Mouse (Mus musculus): Measurements from ENCODE around the gene Cox7a2l. TPM values are rescaled to one million over a fixed set of nuclear protein-coding genes. Genes with fewer than 3 reads are reported as not detected.

The Cox7a2l gene
- total RNA-seq (2021), result 100 to 1,000 TPM; 178 to 199 TPM

DNA sequence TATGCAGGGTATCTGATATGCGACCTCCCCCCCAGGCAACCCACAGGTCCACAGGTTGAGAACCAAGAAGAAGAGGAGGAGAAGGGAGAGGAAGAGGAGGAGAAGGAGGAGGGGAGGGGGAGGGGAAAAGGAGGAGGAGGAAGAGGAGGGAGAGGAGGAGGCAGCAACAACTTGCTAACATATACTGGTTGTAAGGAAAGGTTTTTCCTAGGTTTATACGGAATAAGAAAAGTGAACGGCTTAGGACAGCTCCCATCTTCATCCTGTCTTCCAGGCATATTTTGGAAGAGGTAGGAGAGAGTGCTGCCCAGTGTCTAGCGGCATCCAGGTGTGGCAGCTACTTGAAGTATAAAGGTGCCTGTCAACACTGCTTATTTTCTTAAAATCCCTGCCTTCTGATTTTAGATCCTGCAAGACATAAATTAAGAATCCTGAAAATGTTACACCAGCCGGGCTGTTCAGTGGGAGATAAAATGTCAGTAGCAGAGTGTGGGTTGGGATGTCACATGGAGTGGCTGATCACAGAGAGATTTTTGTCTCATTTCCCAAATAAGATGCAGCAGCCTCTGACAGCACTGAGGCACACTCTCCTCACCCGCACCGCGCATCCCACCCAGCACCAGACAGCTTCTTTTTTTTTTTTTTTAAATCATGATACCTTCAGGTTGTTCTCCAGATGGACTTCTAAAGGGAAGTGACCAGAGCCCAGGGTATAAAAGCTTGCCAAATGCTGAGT, at the start of gene Cox7a2l:
TSS of gene Cox7a2l (minus strand) at position 51 of the 736 bp plus-strand sequence.
- DNase-seq (ENCODE audit: extremely low spot score in 1 of 2, low spot score in 1 of 2), result peak in 1 of 2 experiments; percentile 13

DNA sequence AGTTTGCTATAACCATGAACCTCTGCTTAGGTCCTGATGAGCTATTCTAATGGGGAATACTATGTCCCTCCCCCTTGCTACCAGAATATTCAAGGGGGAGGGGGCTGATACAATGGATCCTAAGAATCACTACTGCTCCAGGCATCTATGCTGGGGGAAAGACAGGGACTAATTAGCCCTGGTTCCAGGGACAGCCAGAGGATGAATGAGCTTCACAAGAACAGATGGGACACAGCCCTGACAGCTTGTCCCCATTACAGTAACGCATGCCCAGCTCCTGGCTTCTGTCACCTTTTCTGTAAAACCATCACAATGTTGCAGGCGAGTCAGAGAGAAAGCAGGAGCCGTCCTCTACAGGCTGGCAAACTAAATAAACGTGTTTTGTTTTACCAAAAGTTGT, 48.4 kb upstream of the Cox7a2l start:
- DNase-seq (ENCODE audit: extremely low spot score in 1 of 2, low spot score in 1 of 2), result no peak

DNA sequence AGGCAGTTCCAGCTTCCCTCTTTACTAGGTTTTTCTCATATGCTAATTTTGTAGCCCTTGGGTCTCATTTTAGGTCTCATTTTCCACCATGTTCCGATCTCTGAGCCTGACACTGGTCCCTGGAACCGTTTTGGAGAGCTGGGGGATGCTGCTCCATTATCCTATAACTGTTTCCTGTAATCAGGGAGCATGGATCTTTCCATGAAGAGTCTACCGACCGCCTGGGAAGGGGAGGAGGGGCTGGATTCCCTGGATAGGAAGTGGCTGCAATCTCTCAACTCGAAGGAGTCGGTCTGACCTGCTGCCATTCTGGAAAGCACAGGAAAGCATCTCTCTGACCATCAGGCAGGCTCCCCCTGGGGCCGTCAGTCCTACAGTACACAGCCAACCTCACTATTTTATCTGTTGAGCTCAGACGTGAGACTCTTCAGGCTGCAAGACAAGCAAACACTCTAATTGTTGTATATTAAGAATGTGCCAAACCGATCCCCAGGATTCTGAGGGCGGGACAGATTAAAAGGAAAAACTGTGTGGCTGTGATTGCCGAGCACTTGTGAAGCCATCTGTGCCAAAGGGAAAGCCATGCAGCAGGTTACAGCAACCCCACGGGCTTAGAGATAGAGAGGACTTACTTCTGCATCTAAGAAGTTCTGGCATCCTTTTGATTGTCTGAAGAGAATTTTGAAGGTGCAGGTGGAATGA, 47.1 kb upstream of the Cox7a2l start:
- no peak for DNase-seq (ENCODE audit: extremely low spot score in 1 of 2, low spot score in 1 of 2)

DNA sequence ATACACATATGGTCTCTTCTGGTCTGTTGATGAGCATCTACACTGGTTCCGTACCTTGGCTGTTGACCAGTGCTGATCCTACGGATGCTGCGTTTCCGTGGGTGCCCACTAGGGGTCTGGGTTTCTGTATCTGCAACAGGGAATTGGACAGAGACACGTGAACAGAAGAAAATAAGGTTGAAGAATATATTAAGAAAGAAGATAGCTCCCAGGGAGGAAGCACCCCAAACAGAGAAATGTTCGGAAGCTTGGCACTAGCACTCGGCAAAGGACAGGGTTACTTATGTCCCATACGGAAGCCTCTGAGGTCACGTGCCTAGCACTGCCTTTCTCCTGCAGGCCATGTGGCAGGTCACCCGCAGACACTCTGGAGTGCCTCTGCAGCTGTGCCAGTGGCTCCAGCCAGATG, 46.6 kb upstream of the Cox7a2l start:
- DNase-seq (ENCODE audit: extremely low spot score in 1 of 2, low spot score in 1 of 2), result peak in 1 of 2 experiments; percentile 45

DNA sequence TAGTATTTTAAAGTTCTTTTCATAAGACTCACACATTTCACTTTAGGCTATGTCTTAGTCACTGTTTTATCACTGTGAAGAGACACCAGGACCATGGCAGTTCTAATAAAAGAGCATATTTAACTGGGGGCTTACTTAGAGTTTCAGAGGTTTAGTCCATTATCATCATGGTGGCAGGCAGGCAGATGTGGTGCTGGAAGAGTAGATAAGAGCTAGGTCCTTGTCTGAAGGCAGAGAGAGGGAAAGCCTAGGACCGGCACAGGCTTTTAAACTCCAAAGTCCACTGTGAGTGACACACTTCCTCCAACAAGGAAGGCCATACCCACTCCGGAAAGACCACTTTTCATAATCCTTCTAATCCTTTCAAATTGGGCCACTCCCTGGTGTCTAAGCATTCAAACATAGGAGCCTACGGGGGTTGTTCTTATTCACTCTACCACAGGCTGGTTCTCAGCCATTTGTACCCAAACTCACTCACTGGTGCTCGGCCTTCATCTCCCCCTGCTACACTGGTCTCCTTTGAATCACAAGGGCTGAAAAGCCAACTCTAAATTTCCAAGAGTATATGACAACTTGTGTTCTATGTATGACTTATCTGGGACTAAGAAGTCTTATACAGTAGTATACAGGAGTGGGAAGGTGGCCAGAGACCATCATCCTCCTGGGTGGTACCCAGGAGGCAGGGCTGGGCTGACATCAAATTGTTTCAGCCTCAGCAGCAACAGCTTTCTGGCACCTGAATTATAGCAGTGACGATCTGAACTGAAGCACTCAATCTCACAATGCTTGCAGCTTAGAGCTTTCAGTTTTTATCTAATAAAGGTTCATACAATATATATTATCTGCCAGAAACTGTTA, 45.3 kb upstream of the Cox7a2l start:
- DNase-seq (ENCODE audit: extremely low spot score in 1 of 2, low spot score in 1 of 2), result no peak

DNA sequence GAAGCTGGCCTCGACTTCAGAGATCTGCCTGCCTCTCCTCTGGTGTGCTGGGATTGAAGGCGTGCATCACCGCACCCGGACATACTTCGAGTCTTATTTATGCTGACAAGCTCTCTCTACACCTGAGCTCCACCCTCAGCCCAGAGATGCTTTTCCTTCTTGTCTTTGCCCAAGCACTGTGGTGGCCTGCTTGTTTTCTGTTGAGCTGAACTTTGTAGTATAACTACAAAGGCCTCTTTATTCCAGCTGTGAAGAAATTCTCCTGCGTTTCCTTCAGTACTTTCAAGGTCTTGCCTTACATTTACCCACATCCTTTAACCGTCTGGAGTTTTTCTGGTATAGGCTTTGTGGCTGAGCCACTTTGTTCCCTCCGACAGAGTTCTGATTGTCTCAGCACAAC, 42.0 kb upstream of the Cox7a2l start:
- no peak for DNase-seq (ENCODE audit: extremely low spot score in 1 of 2, low spot score in 1 of 2)

DNA sequence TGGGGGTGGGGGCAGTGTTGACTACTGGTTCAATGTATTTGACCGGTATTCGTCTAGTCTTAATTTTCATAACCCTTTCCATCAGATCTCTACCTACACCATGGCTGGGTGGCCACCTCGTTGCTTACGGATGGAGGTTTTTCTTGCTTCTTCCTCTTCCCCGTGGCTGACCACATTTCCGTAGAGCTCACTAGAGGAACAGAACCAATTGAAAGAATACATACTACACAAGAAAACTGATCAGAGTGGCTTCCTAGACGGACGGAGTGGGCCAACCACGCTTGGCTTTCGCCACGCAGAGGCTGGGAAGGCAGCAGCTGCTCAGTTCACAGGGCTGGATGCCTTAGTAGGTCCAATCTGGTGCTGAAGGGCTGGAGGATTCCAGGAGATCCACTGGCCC, 38.7 kb upstream of the Cox7a2l start:
- DNase-seq (ENCODE audit: extremely low spot score in 1 of 2, low spot score in 1 of 2), result no peak

DNA sequence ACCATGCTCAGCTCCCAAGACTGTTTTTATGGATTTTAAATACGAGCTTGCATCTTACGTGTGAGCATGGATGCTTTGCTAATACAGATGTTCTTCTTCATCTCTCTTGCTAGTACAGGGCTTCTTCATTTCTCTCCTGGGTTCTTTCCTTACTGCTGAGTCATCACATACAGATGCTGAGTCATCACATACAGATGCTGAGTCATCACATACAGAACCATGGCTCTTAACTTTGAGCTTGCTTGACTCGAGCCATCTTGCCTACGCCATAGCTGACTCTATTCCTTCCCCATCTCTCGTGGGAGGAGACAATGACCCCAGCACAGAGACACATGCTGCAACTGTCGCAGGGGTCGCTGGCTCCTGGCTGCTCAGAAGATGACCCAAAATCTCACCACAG, 37.9 kb upstream of the Cox7a2l start:
- DNase-seq (ENCODE audit: extremely low spot score in 1 of 2, low spot score in 1 of 2), result no peak

DNA sequence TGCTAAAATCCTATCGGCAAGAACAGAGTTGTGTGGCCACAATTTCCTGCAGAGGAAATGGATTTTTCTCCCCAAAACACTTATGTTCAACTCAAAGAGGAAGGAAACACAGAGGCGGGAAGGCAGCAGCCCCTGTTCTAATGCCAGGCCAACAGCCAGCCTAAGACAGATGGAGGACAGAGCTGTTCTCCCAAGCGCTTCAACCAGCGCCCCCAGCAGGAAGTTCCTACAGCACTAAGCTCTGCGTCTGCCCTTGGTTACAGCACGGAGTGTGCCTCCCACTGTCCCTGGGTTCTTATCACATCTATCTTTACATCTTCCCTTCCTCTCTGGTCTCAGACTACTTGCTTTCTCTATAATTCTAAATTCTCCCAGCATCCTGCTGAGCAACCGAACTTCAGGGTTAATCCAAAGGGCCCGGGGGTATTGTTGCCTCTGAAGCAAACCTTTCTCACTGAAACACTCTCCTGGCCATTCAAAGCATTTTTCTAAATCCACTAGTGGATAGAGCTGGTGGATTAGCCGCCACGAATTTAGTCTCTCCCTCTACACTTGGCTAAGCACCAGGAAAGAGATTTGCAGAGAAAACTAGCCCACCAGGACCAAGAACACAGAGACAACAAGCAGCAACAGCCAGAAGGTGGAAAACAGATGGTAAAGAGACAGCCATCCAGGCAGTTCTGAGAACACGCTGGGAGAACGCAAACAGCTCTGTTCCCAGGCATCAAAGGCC, 31.5 kb upstream of the Cox7a2l start:
- peak in 1 of 2 experiments; percentile 44 for DNase-seq (ENCODE audit: extremely low spot score in 1 of 2, low spot score in 1 of 2)

DNA sequence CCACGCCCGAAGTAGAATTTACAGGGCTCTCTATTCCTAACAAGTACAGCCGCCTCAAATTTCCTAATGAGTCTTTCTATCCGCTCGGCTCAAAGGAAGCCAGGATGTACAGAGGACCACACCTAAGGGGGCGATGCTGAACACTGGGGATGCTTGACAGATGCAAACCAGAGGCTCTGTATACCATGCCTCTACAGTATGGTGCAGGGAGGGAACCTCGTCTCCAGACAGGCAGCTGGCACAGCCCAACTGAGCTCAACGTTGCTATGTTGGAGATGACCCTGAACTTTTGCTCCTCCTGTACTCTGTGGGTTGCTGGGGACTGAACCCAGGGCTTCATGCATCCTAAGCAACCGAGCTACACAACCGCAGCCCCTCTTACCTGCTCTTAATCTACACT, 30.0 kb upstream of the Cox7a2l start:
- DNase-seq (ENCODE audit: extremely low spot score in 1 of 2, low spot score in 1 of 2), result no peak

DNA sequence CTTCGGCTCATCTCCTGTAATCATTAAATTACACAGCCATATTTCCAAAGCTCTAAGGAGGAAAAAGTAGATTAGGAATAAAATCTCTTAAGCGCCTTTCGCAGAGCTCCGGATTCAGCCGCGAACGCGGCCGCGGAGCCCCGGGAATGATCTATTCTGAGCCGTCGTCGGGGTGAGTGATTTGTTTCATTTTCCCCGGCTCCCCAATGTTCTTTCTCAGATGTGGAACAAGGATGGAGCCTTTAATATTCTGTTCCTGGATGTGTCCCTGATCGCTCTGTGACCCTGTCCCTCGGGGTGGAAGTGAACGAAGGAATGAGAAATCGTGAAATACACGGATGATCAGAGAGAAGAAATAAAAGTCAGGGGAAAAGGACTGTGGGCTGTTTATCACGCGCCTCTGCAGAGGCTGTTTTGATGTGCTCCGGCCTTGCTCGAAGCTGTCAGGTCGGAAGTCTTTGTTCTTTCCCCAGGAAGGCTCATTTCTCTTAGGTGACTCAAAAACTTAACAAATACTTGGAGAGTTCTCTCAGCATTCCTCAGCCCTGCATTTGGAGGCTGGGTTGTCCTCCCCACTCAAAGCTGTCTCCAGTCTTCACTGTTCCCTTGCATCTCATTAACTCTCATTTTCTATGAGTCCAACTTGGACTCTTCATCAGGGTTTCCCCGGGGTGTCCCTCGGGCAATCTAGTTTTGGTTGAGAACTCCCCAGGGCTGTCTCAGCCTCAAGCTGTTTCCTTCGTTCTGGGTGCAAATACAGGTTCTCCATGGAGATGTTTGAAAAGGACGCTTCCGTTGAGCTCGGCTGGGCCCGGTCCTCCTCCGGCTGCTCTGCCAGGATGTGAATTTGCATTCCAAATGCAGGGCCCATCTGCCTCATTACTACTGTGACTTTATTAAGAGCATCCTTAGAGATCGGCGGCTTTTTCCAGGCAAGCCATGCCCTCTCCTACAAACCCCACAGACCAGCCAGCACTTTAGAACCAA, 28.9 kb upstream of the Cox7a2l start:
- DNase-seq (ENCODE audit: extremely low spot score in 1 of 2, low spot score in 1 of 2), result no peak

DNA sequence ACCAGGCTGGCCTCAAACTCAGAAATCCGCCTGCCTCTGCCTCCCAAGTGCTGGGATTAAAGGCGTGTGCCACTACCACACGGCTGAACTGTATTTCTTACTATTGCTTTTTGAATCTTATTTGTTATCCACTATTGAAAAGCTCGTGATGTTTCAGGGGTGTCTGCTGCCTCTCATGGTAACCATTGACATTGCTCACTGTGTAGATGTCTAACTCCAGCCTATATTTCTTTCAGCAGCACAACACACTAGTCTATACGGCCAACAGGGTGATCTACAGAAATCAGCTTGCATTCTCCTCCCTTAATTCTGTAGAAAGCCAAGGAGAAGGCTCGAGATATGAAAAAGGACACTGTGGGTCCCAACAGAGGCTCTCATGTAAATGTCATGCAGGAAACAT, 28.1 kb upstream of the Cox7a2l start:
- DNase-seq (ENCODE audit: extremely low spot score in 1 of 2, low spot score in 1 of 2), result no peak

DNA sequence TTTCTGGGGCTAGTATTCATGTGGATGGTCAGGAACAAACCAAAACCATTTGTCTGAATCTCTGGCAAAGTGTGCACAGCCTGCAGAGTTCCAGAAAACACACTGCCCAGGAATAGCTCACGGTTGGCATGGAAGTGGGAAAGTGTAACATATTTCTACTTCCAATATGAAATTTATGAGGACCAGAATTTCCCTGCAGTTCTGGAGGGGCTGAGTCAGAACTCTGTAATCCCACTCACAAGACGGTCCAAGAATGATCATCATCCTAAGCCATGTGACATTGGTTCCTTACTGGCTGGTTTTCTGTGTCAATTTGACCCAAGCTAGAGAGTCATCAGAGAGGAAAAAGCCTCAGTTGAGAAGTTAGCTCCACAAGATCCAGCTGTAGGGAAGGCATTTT, 25.3 kb upstream of the Cox7a2l start:
- DNase-seq (ENCODE audit: extremely low spot score in 1 of 2, low spot score in 1 of 2), result no peak

DNA sequence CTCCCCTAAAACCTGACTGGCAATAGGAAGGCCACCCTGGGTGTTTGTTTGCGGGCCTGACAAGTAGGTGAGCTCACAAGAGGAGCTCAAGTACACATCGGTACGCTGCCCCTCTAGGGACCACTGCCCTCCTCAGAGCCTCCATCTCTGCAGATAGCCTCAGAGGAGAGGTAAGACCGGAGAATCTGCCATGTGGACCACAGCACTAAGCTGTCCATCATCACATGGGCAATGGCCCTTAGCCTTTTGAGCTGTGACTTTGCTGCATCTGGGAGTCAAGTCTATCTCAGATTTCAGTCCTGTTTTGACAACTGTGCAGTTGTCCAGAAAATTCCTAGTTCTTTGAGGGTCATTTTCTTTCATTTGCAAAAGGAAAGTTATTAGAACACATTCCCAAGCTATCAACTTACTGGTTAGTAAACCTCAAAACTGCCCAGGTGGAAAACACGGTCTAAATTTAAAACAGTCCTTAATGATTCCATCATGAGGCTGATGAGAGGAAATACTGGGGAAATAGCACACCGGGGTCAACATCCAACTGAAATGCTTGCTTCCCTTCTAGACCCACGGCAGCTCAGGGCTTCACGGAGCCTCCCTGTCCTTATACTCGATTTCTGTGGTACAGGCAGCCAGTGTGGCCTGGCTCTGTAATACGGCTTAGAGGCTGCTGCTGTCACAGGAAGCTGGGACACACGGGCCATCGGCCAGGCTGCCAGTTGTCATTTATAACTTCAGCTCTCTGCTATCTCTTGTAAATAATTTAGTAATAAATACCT, 22.3 kb upstream of the Cox7a2l start:
- DNase-seq (ENCODE audit: extremely low spot score in 1 of 2, low spot score in 1 of 2), result no peak

DNA sequence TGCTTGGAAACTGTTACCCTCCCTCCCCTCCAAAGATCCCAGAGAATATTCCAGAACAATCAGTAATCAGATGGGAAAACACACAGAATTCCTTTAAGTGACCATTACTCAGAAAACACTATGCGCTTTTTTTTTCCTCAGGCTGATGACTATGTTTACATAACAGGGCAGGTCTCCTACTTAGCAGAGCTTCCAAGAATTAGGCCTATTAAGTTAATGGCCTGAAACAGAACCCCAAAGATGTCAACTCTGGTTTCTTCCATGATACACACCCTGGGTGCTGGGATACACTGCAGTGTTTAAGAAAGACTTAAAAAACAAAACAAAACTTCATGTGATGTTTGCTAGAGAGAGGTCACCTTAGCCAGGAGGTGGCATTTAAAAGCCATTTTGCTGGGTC, 21.6 kb upstream of the Cox7a2l start:
- no peak for DNase-seq (ENCODE audit: extremely low spot score in 1 of 2, low spot score in 1 of 2)

DNA sequence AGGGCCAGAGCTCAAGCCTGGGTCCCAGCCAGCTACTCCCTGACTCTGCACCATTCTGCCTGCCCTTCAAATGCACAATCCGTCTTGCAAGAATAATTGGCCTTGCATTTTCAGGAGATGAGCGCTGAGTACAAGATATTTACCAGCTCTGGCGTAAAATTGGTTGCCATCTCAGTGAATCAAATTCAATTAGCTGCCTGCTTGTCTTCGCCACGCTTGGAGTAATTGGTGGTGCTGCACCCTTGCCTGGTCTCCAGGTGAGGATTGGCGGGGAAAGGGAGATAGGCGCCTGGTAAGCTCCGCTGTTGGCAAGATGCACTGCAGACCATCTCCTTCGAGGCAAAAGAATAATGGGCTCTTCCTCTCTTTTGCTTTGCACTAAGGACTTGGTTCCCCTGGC, 21.0 kb upstream of the Cox7a2l start:
- DNase-seq (ENCODE audit: extremely low spot score in 1 of 2, low spot score in 1 of 2), result no peak

DNA sequence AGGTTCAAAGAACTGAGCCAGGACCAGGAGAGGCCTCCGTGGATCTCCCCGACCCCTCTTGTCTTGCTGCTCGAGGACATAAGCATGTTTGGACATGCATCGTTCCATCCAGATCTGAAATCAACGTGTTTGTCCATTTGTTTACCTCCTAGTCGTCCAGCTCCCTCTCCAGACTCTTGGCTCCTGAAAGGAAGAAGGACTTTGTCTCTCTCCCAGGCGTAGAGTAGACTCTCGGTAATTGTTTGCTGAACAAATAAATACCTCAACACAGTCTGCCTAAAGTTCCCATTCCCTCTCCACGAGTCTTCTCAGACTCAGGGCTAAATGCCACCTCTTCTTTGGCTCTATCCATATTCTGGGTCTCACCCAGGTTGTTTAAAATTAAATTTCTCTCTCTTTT, 16.0 kb upstream of the Cox7a2l start:
- no peak for DNase-seq (ENCODE audit: extremely low spot score in 1 of 2, low spot score in 1 of 2)

DNA sequence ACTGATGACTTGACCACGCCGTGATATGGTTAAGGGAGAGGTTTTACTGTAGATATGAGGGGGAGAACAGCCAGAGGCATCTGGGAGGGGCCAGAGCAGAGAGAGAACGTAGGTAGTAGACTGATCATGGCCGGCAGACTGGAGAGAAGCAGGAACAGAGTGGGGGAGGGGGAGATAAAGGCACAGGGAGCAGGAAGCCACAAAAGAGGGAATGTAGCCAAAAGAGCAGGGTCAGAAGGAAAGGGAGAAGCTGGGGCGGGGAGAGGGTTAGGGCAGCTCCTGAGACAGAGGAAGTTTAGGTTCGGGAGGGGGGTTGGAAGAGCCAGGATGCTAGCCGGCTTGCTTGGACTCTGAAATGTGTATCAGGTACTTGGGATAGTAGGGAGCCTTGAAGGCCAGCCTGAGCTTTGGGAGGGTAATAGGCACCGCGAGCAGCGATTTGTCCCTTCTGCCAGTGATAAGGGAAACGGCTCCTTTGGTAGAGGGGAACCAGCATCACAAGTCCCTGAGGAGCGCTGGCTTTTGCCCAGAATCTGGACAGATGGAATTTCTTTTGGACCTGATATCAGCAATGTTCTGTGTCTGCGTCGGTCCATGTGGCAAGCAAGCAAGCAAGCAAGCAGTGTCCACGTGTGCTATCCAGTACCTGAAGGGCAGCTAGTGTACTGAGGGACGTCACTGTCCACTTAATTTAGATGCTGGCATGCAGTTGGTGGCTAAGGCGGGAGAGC, 10.7 kb upstream of the Cox7a2l start:
- no peak for DNase-seq (ENCODE audit: extremely low spot score in 1 of 2, low spot score in 1 of 2)

Data from layer of hippocampus, postnatal 25 days (tissue).